Mouse (Mus musculus): ENCODE measurements at regions not wholly inside any gene's neighbourhood (a gene's known extent, or its start where the extent isn't known, plus 50 kb on each side); places are given as distances from the start of the nearest gene placed in this dataset.

DNA sequence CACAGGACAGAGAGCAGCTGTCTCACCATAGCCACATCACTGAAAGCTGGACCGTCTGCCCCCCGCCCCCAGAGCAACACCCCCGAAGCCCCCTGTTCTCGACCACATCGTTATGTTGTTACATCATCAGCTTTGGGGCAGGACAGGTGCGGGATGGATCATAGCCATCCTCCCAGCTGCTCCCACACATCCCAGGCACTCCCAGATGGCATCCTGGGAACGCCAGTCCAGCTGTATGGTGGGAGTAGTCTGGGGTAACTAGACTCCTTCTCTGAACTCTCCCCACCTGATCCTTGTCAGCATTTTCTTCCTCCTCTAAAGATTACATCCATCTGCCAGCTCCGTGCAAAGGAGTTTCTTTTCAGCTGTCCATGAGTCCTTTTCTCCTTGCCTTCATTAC is 59.0 kb upstream of the Btrc start:
- WGBS = 12% methylated on average over 8 of the region's 8 CpGs
- H3K36me3 ChIP-seq (ENCODE audit: control insufficient read depth, insufficient read depth, low read length) = no peaks in the 10 kb centered on the region
- H3K9me3 ChIP-seq (ENCODE audit: control insufficient read depth, low read length) = no peaks in the 10 kb centered on the region
- no peak for ATAC-seq (replicated peaks; ENCODE audit: low FRiP score, low TSS enrichment, low read depth)
- H3K4me1 ChIP-seq (replicated peaks; ENCODE audit: control insufficient read depth, insufficient read depth, low read length) = peaks cover 16% of the 10 kb centered on the region
- DNase-seq (ENCODE audit: low spot score) = no peak
- no peak overlapping the region for H3K27ac ChIP-seq (ENCODE audit: low read depth)
- H3K27me3 ChIP-seq (replicated peaks; ENCODE audit: control insufficient read depth, insufficient read depth, low read length) = peaks cover 57% of the 10 kb centered on the region
- H3K9ac ChIP-seq (ENCODE audit: low read length) = no peak overlapping the region
- no peak overlapping the region for H3K4me2 ChIP-seq (ENCODE audit: low read length)
- H3K4me3 ChIP-seq (ENCODE audit: low read depth, low read length) = no peak overlapping the region

DNA sequence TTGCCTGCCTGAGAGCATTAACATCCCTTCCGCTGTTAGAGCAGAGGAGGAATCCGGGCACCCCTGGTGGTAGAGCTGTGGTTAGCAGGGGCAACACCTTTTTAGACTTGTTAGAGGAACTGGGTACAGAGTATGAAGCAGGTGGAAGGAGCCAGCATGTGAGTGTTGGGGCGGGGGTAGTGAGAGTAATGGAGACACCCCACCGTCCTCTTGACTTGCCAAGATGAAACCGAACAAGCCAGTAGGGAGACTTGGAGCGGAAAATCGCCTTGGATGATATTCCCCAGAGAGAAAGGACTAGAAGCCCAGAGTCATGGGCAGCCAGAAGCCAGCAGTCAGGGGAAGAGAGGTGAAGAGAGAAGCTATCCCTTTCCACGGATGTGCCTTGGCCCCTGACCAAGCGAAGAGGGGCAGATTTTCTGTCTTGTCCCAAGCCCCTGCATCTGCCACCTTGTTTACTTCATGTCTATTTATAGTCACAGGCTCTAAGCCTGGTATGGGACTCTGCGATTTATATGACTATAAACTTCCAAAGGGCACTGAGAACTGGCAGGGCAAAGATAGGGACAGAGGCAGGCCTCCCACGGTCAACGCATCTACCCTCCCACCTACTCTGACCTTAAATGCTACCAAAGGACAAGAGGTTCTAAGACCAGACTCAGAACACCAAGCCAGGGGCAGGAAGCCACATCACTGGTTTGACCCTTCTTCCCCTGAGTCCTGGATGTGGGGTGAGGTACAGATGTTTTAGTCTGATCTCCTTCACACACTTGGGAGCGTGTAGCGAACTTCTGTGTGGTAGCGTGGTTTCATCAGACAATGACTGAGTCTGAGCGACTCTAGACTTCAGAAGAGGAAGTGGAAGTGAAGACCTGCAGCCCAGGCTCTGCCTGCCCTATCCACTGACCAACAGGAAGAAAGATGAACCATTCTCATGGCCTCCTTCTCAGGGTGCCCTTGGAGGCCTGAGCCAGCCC is 55.9 kb upstream of the Btrc start:
- Histone ChIP-seq H3K27me3 (replicated peaks; ENCODE audit: control insufficient read depth, insufficient read depth, low read length) (peaks cover 37% of the 10 kb centered on the region), H3K4me2 (ENCODE audit: low read length) (no peak overlapping the region), H3K4me3 (ENCODE audit: low read depth, low read length) (no peak overlapping the region), H3K27ac (ENCODE audit: low read depth) (no peak overlapping the region), H3K9me3 (ENCODE audit: control insufficient read depth, low read length) (no peaks in the 10 kb centered on the region), H3K9ac (ENCODE audit: low read length) (no peak overlapping the region), H3K4me1 (replicated peaks; ENCODE audit: control insufficient read depth, insufficient read depth, low read length) (peaks cover 27% of the 10 kb centered on the region), H3K36me3 (ENCODE audit: control insufficient read depth, insufficient read depth, low read length) (no peaks in the 10 kb centered on the region)
- ATAC-seq (replicated peaks; ENCODE audit: low FRiP score, low TSS enrichment, low read depth) (no peak), DNase-seq (ENCODE audit: low spot score) (no peak)
- 48% methylated on average over 16 of the region's 16 CpGs for WGBS

DNA sequence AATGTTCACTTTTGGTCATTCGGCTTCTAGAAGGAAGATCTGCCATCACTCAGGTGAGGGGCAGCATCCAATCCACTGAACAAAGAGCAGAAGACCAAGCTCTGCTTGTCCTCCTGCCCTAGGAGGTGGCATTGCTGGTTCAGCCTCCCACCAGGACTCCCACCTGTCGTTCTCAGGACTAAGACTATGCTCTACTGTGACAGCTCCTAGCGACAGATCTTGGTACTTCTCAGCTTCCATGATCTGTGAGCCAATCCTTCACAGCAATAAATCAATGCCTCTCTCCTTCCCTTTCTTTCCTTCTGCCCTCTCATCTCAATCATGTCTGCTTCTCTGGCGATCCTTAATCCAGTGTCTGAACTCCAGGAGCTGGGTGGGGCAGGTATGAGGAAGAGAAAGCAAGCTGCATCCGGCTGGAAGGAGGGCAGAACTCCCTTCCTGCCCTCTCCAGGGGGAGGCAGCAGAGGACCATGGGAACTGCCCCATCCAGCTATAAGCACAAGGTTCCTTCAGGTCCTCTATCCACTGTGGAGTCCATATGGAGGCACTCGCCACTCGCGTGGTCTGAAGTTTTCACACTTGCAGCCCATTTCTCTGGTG is 54.8 kb upstream of the Btrc start:
- H3K4me3 ChIP-seq (ENCODE audit: low read depth, low read length) = no peak overlapping the region
- no peak overlapping the region for H3K9ac ChIP-seq (ENCODE audit: low read length)
- no peaks in the 10 kb centered on the region for H3K36me3 ChIP-seq (ENCODE audit: control insufficient read depth, insufficient read depth, low read length)
- DNase-seq (ENCODE audit: low spot score) (no peak), ATAC-seq (replicated peaks; ENCODE audit: low FRiP score, low TSS enrichment, low read depth) (no peak)
- peaks cover 25% of the 10 kb centered on the region for H3K27me3 ChIP-seq (replicated peaks; ENCODE audit: control insufficient read depth, insufficient read depth, low read length)
- 55% methylated on average over 8 of the region's 8 CpGs for WGBS
- no peaks in the 10 kb centered on the region for H3K9me3 ChIP-seq (ENCODE audit: control insufficient read depth, low read length)
- H3K4me2 ChIP-seq (ENCODE audit: low read length) = no peak overlapping the region
- no peak overlapping the region for H3K27ac ChIP-seq (ENCODE audit: low read depth)
- H3K4me1 ChIP-seq (replicated peaks; ENCODE audit: control insufficient read depth, insufficient read depth, low read length) = peaks cover 31% of the 10 kb centered on the region

DNA sequence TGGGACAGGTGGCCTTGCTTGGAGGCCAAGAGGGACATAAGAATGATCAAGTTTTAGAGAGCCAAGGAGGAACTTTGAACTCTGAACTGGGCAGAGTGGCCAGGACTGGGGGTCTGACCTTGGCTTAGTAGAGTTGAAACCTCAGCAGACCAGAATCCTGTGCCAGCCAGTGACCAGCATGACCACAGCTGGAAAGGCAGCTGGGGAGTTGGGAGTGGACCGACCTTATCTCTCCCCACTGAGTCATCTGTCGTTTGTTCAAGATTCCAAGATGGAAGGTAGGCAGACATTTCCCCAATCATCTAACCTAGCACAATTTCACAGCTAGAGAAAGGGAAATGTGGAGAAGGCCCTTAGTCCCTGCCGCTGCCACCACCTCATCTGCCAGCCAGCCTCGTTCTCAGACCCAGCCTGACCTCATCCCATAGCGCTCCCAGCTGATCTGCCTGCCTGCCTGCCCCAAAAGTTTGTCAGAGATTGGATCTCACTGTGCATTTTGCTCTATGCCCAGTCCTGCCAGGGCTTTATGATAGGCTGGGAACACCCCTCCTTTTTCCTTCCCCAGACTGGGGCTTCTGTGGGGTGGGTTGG is 53.1 kb upstream of the Btrc start:
- no peaks in the 10 kb centered on the region for H3K9me3 ChIP-seq (ENCODE audit: control insufficient read depth, low read length)

DNA sequence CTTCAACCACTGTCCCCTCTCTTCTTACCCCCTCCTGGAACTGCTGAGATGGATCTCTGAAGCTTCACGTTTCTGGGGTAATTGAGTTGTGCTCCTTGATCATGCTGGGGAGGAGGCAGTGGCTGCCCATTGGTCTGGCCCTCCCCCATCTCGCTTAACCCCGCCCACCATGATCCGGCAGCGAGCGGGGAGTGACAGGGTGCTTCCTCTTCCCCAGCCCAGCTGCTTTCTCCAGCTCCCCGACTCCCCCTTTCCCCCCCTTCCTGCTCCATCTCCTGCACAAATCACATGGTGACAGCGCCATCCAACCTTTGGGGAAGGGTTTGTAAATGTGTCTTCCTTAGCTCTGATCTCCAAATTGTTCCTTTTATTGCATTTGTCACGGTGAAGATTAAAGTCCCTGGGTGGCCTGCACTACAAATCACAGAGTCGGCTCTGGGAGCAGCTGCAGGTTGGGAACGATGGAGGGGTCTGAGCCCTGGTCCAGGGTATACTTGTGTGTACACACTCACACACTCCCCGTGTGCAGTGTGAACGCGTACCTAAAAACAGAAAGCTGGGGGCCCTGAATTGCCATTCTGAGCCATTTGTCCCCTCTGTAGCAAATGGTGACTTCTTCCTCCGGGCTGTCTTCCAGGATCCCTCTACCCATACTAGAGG is 52.5 kb upstream of the Btrc start:
- ATAC-seq (replicated peaks; ENCODE audit: low FRiP score, low TSS enrichment, low read depth) (no peak; the same call in 1 of the 2 replicates), DNase-seq (ENCODE audit: low spot score) (peak; percentile 79)
- H3K27me3 ChIP-seq (replicated peaks; ENCODE audit: control insufficient read depth, insufficient read depth, low read length) = peaks cover 7% of the 10 kb centered on the region; the same call in 1 of the 2 replicates
- H3K9ac ChIP-seq (ENCODE audit: low read length) = no peak overlapping the region
- H3K4me3 ChIP-seq (ENCODE audit: low read depth, low read length) = peak overlapping the region; percentile 13; the same call in 1 of the 2 replicates
- 11% methylated on average over 15 of the region's 15 CpGs for WGBS
- no peaks in the 10 kb centered on the region for H3K36me3 ChIP-seq (ENCODE audit: control insufficient read depth, insufficient read depth, low read length)
- peaks cover 28% of the 10 kb centered on the region for H3K4me1 ChIP-seq (replicated peaks; ENCODE audit: control insufficient read depth, insufficient read depth, low read length)
- H3K27ac ChIP-seq (ENCODE audit: low read depth) = no peak overlapping the region
- H3K4me2 ChIP-seq (ENCODE audit: low read length) = peak overlapping the region; percentile 51
- H3K9me3 ChIP-seq (ENCODE audit: control insufficient read depth, low read length) = no peaks in the 10 kb centered on the region

More for the DNA sequence above, 53.1 kb upstream of the Btrc start:
- H3K4me3 ChIP-seq (ENCODE audit: low read depth, low read length) = no peak overlapping the region
- H3K9ac ChIP-seq (ENCODE audit: low read length) = no peak overlapping the region
- peaks cover 11% of the 10 kb centered on the region for H3K27me3 ChIP-seq (replicated peaks; ENCODE audit: control insufficient read depth, insufficient read depth, low read length)
- no peak for ATAC-seq (replicated peaks; ENCODE audit: low FRiP score, low TSS enrichment, low read depth)
- H3K4me1 ChIP-seq (replicated peaks; ENCODE audit: control insufficient read depth, insufficient read depth, low read length) = peaks cover 28% of the 10 kb centered on the region
- no peak overlapping the region for H3K27ac ChIP-seq (ENCODE audit: low read depth)
- DNase-seq (ENCODE audit: low spot score) = no peak
- peak overlapping the region; percentile 51 for H3K4me2 ChIP-seq (ENCODE audit: low read length)
- no peaks in the 10 kb centered on the region for H3K36me3 ChIP-seq (ENCODE audit: control insufficient read depth, insufficient read depth, low read length)
- 32% methylated on average over 5 of the region's 5 CpGs for WGBS

DNA sequence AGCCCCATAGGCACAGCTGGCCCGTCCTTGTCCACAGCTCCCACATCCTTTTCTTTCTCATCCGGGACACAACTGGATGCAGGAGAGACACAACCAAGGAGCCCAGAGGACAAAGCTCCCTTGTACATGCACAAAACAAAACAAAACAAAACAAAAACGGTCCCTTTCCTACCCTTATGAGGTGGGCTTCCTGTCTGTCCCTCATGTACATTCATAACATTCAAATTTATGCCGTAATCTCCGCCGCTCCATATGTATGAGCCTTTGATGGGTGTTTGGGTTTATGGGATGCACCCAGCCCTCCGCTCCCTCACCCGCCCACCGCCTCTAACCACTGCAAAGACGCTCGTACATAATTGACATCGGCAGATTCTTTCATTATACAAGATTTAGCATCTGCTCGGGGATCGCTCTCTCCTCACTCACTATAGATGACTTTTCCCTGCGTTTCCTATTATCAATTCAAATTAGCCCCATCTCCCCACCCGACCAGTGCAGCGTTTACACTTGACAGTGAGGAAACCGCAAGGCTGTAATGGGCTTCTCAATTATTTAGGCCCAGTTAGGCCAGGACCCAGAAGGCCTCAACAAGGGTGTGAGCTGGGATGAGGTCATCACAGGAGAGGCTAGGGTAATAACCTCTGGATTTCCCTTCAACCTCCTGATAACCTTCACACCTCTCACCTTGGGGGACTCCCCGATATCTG is 51.5 kb upstream of the Btrc start:
- Histone ChIP-seq H3K27me3 (replicated peaks; ENCODE audit: control insufficient read depth, insufficient read depth, low read length) (no peaks in the 10 kb centered on the region), H3K4me1 (replicated peaks; ENCODE audit: control insufficient read depth, insufficient read depth, low read length) (peaks cover 28% of the 10 kb centered on the region), H3K9me3 (ENCODE audit: control insufficient read depth, low read length) (no peaks in the 10 kb centered on the region), H3K4me2 (ENCODE audit: low read length) (no peak overlapping the region), H3K36me3 (ENCODE audit: control insufficient read depth, insufficient read depth, low read length) (no peaks in the 10 kb centered on the region), H3K9ac (ENCODE audit: low read length) (no peak overlapping the region), H3K27ac (ENCODE audit: low read depth) (no peak overlapping the region; the same call in 1 of the 2 replicates), H3K4me3 (ENCODE audit: low read depth, low read length) (no peak overlapping the region)
- WGBS = 73% methylated on average over 19 of the region's 19 CpGs
- ATAC-seq (replicated peaks; ENCODE audit: low FRiP score, low TSS enrichment, low read depth) (no peak), DNase-seq (ENCODE audit: low spot score) (no peak)

DNA sequence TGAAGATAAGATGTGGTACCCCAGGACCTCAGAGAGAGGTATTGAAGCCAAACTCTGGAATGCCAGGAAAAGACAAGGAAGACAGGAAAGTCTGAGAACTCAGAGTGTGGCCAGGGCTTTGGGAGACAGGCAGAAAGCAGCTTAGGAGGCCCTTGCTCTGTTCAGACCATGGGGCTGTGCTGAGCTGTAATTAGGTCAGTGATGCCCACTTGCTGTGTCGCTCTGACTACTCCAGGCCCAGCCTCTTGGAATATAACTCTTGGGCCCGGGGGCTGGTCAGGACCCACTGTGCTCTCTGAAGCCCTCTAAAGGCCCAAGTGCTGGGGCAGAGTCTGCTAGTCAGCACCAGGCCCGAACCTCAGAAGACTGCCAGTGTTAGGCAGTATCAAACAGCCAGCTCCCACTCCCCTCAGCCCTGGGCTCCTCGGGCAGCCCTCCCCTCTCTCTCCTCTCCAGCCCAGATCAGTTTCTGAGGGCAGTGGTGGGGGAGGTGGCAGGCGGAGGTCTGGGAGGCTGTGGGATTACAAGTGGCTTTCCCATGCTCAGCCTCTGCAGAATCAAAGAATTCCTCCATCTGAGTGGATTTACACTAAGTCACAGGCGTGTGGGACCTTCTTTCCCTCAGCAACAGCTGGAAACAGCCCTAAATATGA is 50.7 kb upstream of the Btrc start:
- Histone ChIP-seq H3K9ac (ENCODE audit: low read length) (no peak overlapping the region), H3K27ac (ENCODE audit: low read depth) (peak overlapping the region; percentile 51), H3K27me3 (replicated peaks; ENCODE audit: control insufficient read depth, insufficient read depth, low read length) (no peaks in the 10 kb centered on the region), H3K4me1 (replicated peaks; ENCODE audit: control insufficient read depth, insufficient read depth, low read length) (peaks cover 37% of the 10 kb centered on the region), H3K4me3 (ENCODE audit: low read depth, low read length) (no peak overlapping the region), H3K4me2 (ENCODE audit: low read length) (no peak overlapping the region), H3K9me3 (ENCODE audit: control insufficient read depth, low read length) (no peaks in the 10 kb centered on the region), H3K36me3 (ENCODE audit: control insufficient read depth, insufficient read depth, low read length) (no peaks in the 10 kb centered on the region)
- DNase-seq (ENCODE audit: low spot score) (no peak), ATAC-seq (replicated peaks; ENCODE audit: low FRiP score, low TSS enrichment, low read depth) (no peak)
- WGBS = 25% methylated on average over 6 of the region's 6 CpGs

Measured in intestine, embryonic 14.5 days (tissue).